Mouse (Mus musculus) heart, embryonic 11.5 days (tissue): ENCODE data around the gene Naaa. TPM values are rescaled to one million over a fixed set of nuclear protein-coding genes. Genes with fewer than 3 reads are reported as not detected.
A peak's percentile ranks its signal among the peaks of the same experiment; 100 is the strongest.

Source experiments
- ATAC-seq: fragments of 200-750 bp; cut with Nextera tagmentation; replicated peaks from 2 replicates; pipeline ENCODE4 v1.8.0; 2017; ENCODE audit warnings: moderate library complexity; ENCODE audit not compliant: insufficient number of reproducible peaks, low FRiP score, low TSS enrichment
- H3K27ac ChIP-seq: fragments of 300-500 bp; sonication (generic); 2 replicates; pipeline ENCODE4 v1.5.1; 2014; ENCODE audit warnings: mild to moderate bottlenecking, low read depth, low read length
- H3K27me3 ChIP-seq: fragments of 300-500 bp; sonication (generic); 2 replicates; pipeline ENCODE4 v1.6.1; 2014; ENCODE audit warnings: mild to moderate bottlenecking, low read length, mixed read lengths; ENCODE audit not compliant: control insufficient read depth, insufficient read depth
- H3K36me3 ChIP-seq: fragments of 300-500 bp; sonication (generic); 2 replicates; pipeline ENCODE4 v1.6.1; 2014; ENCODE audit warnings: mild to moderate bottlenecking, low read length, moderate library complexity, mixed read lengths; ENCODE audit not compliant: control insufficient read depth, insufficient read depth
- H3K4me1 ChIP-seq: fragments of 300-500 bp; sonication (generic); 2 replicates; pipeline ENCODE4 v1.6.1; 2014; ENCODE audit warnings: low read length; ENCODE audit not compliant: control insufficient read depth, insufficient read depth
- H3K4me2 ChIP-seq: fragments of 300-500 bp; sonication (generic); 2 replicates; pipeline ENCODE4 v1.6.1; 2014; ENCODE audit warnings: mild to moderate bottlenecking, moderate library complexity
- H3K4me3 ChIP-seq: fragments of 300-500 bp; sonication (generic); 2 replicates; pipeline ENCODE4 v1.5.1; 2014; ENCODE audit warnings: low read depth, low read length
- H3K9ac ChIP-seq: fragments of 300-500 bp; sonication (generic); 2 replicates; pipeline ENCODE4 v1.6.1; 2014; ENCODE audit warnings: mild to moderate bottlenecking, low read depth, low read length, moderate library complexity
- H3K9me3 ChIP-seq: fragments of 300-500 bp; sonication (generic); replicated peaks from 2 replicates; pipeline ENCODE4 v1.6.1; 2016; ENCODE audit warnings: low read length; ENCODE audit not compliant: control insufficient read depth
- WGBS: fragments of 180-500 bp; shearing (Covaris S2); extraction: QIAGEN DNeasy Blood & Tissue Kit; methylation state at CpG from one replicate; pipeline ENCODE4 v1.1.7; 2014; ENCODE audit not compliant: insufficient replicate concordance; 5-methylcytosine and 5-hydroxymethylcytosine counted together
- polyA plus RNA-seq: library from polyadenylated mRNA; unstranded; fragments of >200 nt; fragmentation: Nextera tagmentation; extraction: Ambion mirVana; gene quantifications from 2 replicates; pipeline ENCODE4 v1.2.1, GENCODE M21; 2014

Gene Naaa
- 6.9 and 8.4 TPM in 2 replicates for polyA plus RNA-seq

DNA sequence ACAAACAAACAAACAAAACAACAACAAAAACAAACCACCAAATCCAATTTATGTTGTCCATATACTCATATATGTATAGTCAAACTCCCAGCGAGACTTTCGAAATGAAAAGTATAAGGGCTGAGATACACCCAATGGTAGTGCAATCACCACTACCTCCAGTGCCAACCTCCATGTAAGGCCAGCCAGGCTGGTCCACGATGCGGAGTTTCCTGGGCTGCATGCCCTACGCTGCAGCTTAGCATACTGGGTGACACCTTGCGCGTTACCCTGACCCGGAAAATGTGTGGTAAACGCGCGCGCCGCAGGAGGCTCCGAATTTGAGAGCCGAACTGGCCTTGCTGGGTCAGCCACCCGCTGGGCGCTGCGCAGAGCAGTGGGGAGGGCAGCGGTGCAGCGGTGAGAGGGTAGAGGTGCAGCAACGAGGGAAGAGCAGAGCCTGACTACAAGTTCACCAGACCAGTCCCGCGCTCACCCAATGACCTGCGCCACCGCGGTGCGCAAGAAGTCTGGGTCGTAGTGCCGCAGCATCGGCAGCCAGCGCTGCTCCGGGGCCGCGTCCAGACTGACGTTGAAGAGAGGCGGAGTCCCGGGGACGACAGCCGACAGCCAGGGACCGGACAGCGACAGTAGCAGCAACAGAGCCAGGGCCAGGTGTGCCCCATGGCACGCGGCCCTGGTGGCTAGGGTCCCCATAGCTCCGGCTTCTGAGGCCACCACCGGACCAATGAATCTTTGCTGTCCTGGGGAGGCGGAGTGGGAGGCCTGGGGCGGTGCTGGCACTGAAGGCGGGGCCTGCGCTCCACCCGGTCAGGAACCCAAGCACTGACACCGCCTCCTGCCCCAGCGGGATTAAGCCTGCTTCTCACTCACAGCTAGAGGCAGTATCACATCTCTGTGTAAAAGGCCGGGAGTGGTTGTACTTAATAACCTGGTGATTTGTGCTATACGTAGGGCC lies at the start of gene Naaa:
Gene Naaa (minus strand): TSS at position 734 of the 958 bp plus-strand sequence.
- Histone ChIP-seq H3K4me2 (peak within 1 kb of the TSS; percentile 93), H3K9ac (peak within 1 kb of the TSS; percentile 66), H3K27ac (no peak within 1 kb of the TSS), H3K9me3 (no peaks in the 10 kb centered on the region), H3K4me3 (peak within 1 kb of the TSS; percentile 73), H3K4me1 (peaks cover 4% of the 10 kb centered on the region; the same call in 1 of the 2 replicates), H3K36me3 (no peaks in the 10 kb centered on the region), H3K27me3 (no peaks in the 10 kb centered on the region; the same call in none of the 2 replicates)
- peak; percentile 88 for ATAC-seq
- WGBS = 2% methylated on average over 54 of the region's 54 CpGs

DNA sequence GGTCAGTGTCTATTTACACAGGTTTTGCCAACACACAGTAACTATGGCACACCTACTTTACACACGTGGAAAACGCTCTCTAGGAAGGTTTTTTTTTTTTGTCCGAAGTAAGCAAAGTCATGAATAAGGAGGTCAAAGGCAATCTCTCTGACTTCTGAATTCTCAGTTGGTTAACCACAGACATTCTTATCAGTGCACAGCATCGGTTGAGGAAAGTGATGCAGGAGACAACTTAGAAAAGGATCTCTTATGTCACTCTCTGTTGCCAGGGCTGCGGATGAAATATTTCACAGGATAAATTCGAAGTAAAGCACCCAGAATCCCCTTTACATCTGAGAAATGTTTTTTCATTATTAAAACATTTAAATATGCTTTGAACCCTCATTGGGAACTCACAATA lies 49.4 kb upstream of the Naaa start:
- no peak overlapping the region for H3K27ac ChIP-seq
- no peaks in the 10 kb centered on the region for H3K27me3 ChIP-seq
- no peak overlapping the region for H3K4me2 ChIP-seq
- H3K4me3 ChIP-seq = no peak overlapping the region
- 73% methylated on average over 6 of the region's 6 CpGs for WGBS
- ATAC-seq = no peak
- no peaks in the 10 kb centered on the region for H3K9me3 ChIP-seq
- no peaks in the 10 kb centered on the region for H3K36me3 ChIP-seq
- H3K4me1 ChIP-seq = no peaks in the 10 kb centered on the region
- no peak overlapping the region for H3K9ac ChIP-seq

- no peak overlapping the region for H3K4me2 ChIP-seq
- no peak overlapping the region for H3K27ac ChIP-seq
- H3K36me3 ChIP-seq = no peaks in the 10 kb centered on the region
- no peaks in the 10 kb centered on the region for H3K27me3 ChIP-seq
- no peaks in the 10 kb centered on the region for H3K9me3 ChIP-seq
- 56% methylated on average over 5 of the region's 5 CpGs for WGBS
- H3K4me3 ChIP-seq = no peak overlapping the region
- no peak overlapping the region for H3K9ac ChIP-seq
- ATAC-seq = no peak
- H3K4me1 ChIP-seq = no peaks in the 10 kb centered on the region
Measured at GRCm38 (mm10) chr5:92323264-92323663, 45.3 kb upstream of the Naaa start.

DNA sequence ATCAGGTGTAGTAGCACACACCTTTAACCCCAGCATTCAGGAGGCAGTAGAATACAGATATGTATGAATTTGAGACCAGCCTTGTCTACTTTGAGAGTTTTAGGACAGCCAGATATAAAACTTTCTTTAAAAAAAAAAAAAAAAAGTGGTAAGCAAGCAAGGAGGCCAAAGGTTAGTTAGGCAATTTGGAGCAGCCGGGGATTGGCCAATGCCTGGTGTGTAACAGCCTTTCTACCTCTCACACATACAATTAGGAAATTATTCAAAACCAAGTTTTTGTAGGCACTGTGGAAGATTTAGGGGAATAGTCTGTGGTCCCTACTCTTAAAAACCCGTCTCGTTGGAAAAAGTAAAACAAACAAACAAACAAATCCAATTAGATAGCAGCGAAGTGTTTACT lies 44.6 kb upstream of the Naaa start:
- no peak overlapping the region for H3K4me3 ChIP-seq
- H3K9me3 ChIP-seq = no peaks in the 10 kb centered on the region
- no peaks in the 10 kb centered on the region for H3K36me3 ChIP-seq
- 77% methylated on average over 4 of the region's 4 CpGs for WGBS
- ATAC-seq = no peak
- H3K9ac ChIP-seq = no peak overlapping the region
- no peaks in the 10 kb centered on the region for H3K4me1 ChIP-seq
- H3K27me3 ChIP-seq = no peaks in the 10 kb centered on the region
- no peak overlapping the region for H3K4me2 ChIP-seq
- no peak overlapping the region for H3K27ac ChIP-seq

GRCm38 (mm10) chr5:92321631-92322400 lies 43.8 kb upstream of the Naaa start:
- Histone ChIP-seq H3K9ac (no peak overlapping the region), H3K36me3 (no peaks in the 10 kb centered on the region), H3K4me2 (no peak overlapping the region), H3K4me1 (no peaks in the 10 kb centered on the region), H3K27me3 (no peaks in the 10 kb centered on the region), H3K9me3 (no peaks in the 10 kb centered on the region), H3K27ac (no peak overlapping the region), H3K4me3 (no peak overlapping the region)
- ATAC-seq = no peak
- 62% methylated on average over 8 of the region's 8 CpGs for WGBS

DNA sequence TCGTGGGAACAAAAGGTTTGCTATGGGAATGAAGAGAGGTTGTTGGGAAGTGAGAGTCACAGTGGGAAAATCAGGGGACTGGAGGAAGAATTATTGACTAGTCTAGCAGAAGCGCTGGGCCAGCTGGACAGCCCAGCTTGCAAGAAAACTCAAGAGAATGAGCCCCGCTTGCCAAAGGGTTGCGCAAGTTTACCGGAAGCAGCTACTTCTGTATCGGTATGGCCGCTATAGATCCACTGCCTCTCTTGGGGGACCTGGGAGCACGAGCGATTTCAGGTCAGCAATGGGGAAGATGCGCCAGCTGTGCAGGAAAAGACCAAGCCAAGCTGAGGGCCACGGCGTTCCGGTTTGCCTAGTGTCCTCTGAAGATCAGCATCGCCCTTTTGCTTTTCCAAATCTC lies 40.6 kb upstream of the Naaa start:
- H3K4me1 ChIP-seq = no peaks in the 10 kb centered on the region
- 83% methylated on average over 14 of the region's 14 CpGs for WGBS
- no peaks in the 10 kb centered on the region for H3K36me3 ChIP-seq
- no peaks in the 10 kb centered on the region for H3K9me3 ChIP-seq
- no peak overlapping the region for H3K4me2 ChIP-seq
- ATAC-seq = no peak
- H3K27ac ChIP-seq = no peak overlapping the region
- no peak overlapping the region for H3K4me3 ChIP-seq
- no peak overlapping the region for H3K9ac ChIP-seq
- H3K27me3 ChIP-seq = no peaks in the 10 kb centered on the region

GRCm38 (mm10) chr5:92318119-92318518 lies 40.1 kb upstream of the Naaa start:
- H3K36me3 ChIP-seq = no peaks in the 10 kb centered on the region
- H3K9ac ChIP-seq = no peak overlapping the region
- 75% methylated on average over 7 of the region's 7 CpGs for WGBS
- no peaks in the 10 kb centered on the region for H3K27me3 ChIP-seq
- H3K9me3 ChIP-seq = no peaks in the 10 kb centered on the region
- no peak overlapping the region for H3K4me2 ChIP-seq
- H3K4me3 ChIP-seq = no peak overlapping the region
- no peaks in the 10 kb centered on the region for H3K4me1 ChIP-seq
- ATAC-seq = no peak
- no peak overlapping the region for H3K27ac ChIP-seq

GRCm38 (mm10) chr5:92313776-92314175 lies 35.8 kb upstream of the Naaa start:
- H3K9me3 ChIP-seq = no peaks in the 10 kb centered on the region
- no peaks in the 10 kb centered on the region for H3K36me3 ChIP-seq
- H3K27ac ChIP-seq = no peak overlapping the region
- no peak for ATAC-seq
- H3K27me3 ChIP-seq = no peaks in the 10 kb centered on the region
- no peak overlapping the region for H3K4me2 ChIP-seq
- 51% methylated on average over 7 of the region's 7 CpGs for WGBS
- no peak overlapping the region for H3K4me3 ChIP-seq
- H3K9ac ChIP-seq = no peak overlapping the region
- peaks cover 6% of the 10 kb centered on the region for H3K4me1 ChIP-seq
